Mouse (Mus musculus) midbrain, embryonic 14.5 days (tissue): Measurements from ENCODE around the gene Apoc4. TPM values are rescaled to one million over a fixed set of nuclear protein-coding genes. Genes with fewer than 3 reads are reported as not detected.

Experiments used
- ATAC-seq: fragments of 200-750 bp; cut with Nextera tagmentation; 2 replicates; pipeline ENCODE4 v1.8.0; 2017; ENCODE audit warnings: moderate number of reproducible peaks, moderate library complexity; ENCODE audit not compliant: low FRiP score, low TSS enrichment
- DNase-seq: peaks from one replicate; pipeline ENCODE4 v3.0.0-alpha.2; 2015
- H3K27ac ChIP-seq: fragments of 300-500 bp; sonication (generic); replicated peaks from 2 replicates; pipeline ENCODE4 v1.5.1; 2014; ENCODE audit warnings: mild to moderate bottlenecking, low read depth, low read length, moderate library complexity
- H3K27me3 ChIP-seq: fragments of 300-500 bp; sonication (generic); 2 replicates; pipeline ENCODE4 v1.6.1; 2014; ENCODE audit warnings: low read length, control low read depth, mixed read lengths; ENCODE audit not compliant: control insufficient read depth, insufficient read depth
- H3K36me3 ChIP-seq: fragments of 300-500 bp; sonication (generic); 2 replicates; pipeline ENCODE4 v1.6.1; 2014; ENCODE audit warnings: low read length, control low read depth; ENCODE audit not compliant: control insufficient read depth, insufficient read depth
- H3K4me1 ChIP-seq: fragments of 300-500 bp; sonication (generic); 2 replicates; pipeline ENCODE4 v1.6.1; 2014; ENCODE audit warnings: mild to moderate bottlenecking, antibody characterized with exemption, low read length, control low read depth; ENCODE audit not compliant: control insufficient read depth, insufficient read depth
- H3K4me2 ChIP-seq: fragments of 300-500 bp; sonication (generic); 2 replicates; pipeline ENCODE4 v1.6.1; 2014; ENCODE audit warnings: mild to moderate bottlenecking, low read length, moderate library complexity
- H3K4me3 ChIP-seq: fragments of 300-500 bp; sonication (generic); replicated peaks from 2 replicates; pipeline ENCODE4 v1.5.1; 2014; ENCODE audit warnings: low read depth, low read length
- H3K9ac ChIP-seq: fragments of 300-500 bp; sonication (generic); replicated peaks from 2 replicates; pipeline ENCODE4 v1.6.1; 2014; ENCODE audit warnings: mild to moderate bottlenecking, low read length, moderate library complexity
- H3K9me3 ChIP-seq: fragments of 300-500 bp; sonication (generic); 2 replicates; pipeline ENCODE4 v1.6.1; 2016; ENCODE audit warnings: low read length, control low read depth, mixed read lengths; ENCODE audit not compliant: control insufficient read depth
- WGBS: fragments of 180-500 bp; shearing (Covaris S2); extraction: QIAGEN DNeasy Blood & Tissue Kit; methylation state at CpG from one replicate; pipeline ENCODE4 v1.1.7; 2014; 5-methylcytosine and 5-hydroxymethylcytosine counted together
- polyA plus RNA-seq: library from polyadenylated mRNA; unstranded; fragments of >200 nt; fragmentation: Nextera tagmentation; extraction: Ambion mirVana; gene quantifications from 2 replicates; pipeline ENCODE4 v1.2.1, GENCODE M21; 2014

Gene Apoc4
- polyA plus RNA-seq, 1 experiment from 2014 or later, result not detected

DNA sequence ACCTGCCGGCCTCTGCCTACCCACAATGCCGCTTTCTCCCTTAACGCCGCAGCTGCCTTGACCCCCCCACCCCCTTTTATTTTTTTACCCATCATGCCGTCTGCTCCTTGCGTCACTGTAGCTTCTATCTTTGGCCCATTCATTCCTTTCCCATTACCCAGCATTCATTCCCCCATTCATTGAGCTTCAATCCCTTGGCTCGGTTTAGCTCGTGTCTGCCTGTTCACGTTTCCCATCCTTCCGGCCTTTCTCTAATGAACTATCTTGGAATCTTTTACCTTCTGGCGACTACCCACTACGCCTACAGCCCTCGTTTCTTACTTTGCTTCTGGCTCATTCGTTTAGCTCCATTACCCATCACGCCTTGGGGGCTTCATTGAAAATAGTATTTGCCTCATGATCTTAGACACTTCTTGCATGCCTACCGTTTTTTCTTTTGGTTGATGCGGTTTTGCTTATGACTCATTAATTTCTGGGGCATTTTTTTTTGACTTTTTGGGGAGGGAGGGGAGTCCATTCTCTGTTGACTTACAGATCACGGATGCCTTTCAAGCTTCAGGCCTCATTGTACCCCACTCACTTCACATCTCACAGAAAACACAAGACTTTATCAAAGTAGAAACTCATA is 34.9 kb upstream of the Apoc4 start:
- H3K36me3 ChIP-seq, result peaks cover 20% of the 10 kb centered on the region
- H3K27me3 ChIP-seq, result no peaks in the 10 kb centered on the region
- H3K9me3 ChIP-seq, result peaks cover 5% of the 10 kb centered on the region; the same call in 1 of the 2 replicates
- peak overlapping the region; percentile 40 for H3K4me3 ChIP-seq
- WGBS, result 6% methylated on average over 18 of the region's 18 CpGs
- ATAC-seq (no peak), DNase-seq (no peak)
- H3K9ac ChIP-seq, result peak overlapping the region; percentile 46; the same call in 1 of the 2 replicates
- H3K4me2 ChIP-seq, result peak overlapping the region; percentile 67
- peaks cover 15% of the 10 kb centered on the region for H3K4me1 ChIP-seq
- H3K27ac ChIP-seq, result peak overlapping the region; percentile 91

DNA sequence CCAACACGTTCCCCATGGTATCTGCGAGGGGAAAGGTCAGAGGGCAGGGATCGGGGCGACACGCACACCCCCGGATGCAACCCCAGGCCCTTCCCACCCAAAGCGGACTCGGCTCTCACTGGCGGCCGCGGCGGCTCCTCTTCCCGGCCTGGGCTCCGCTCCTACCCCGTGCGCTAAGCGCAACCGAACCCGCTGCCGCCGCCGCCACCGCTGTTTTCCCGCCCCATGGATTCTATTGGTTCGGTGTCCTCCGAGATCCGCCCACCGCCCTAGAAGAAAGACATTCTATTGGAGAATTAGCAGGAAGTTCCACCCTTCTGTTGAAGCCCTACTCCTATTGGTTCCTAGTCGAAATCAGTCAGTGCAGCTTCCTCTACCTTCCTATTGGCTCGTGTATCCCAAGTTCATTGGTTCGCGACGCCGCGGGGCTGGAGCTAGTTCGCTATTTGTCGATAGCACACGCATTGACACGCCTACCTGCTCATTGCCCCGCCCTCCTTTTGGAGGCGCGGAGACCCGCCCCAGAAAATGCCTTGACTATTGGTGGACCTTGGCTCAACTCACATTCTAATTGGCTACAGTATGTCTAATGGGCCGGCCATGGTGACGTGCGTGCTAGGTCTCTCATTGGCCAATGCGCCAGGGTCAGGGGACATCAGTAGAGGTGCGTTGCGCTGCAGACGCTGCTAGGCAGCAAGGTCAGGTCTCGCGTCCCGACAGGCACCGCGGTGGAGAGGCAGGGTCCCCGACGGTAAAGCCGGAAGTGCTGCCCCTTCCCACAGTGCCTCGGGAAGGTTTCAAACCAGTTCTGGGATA is 34.2 kb upstream of the Apoc4 start, which contains the start of gene Tomm40:
Gene Tomm40 (minus strand): TSS at position 200 of the 816 bp plus-strand sequence.
- H3K36me3 ChIP-seq, result peaks cover 26% of the 10 kb centered on the region
- DNase-seq (peak; percentile 100), ATAC-seq (peak; percentile 98)
- H3K27me3 ChIP-seq, result no peaks in the 10 kb centered on the region
- peaks cover 15% of the 10 kb centered on the region for H3K4me1 ChIP-seq
- under 1% methylated on average over 58 of the region's 59 CpGs for WGBS
- H3K27ac ChIP-seq, result peak within 1 kb of the TSS; percentile 91
- H3K4me3 ChIP-seq, result peak within 1 kb of the TSS; percentile 96
- no peaks in the 10 kb centered on the region for H3K9me3 ChIP-seq
- peak within 1 kb of the TSS; percentile 92 for H3K9ac ChIP-seq
- peak within 1 kb of the TSS; percentile 98 for H3K4me2 ChIP-seq

DNA sequence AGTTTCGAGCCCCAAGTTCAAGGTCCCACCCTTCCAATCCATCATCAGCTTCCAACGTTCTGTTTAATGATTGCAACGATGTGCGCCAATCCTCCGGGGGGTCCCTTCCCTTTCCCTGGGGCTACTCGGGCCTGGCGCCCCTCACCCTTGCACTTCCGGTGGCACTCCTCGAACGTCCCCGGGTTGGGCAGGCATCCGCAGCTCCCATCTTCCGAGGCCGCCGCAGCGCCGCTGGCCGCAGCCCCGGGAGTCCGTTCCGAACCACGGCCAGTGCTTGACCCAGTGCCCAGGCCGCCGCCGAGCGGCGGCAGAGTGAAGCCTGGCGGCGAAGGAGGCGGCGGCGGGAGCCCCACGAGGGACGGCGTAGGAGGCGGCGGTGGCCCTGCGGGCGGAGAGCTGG is 33.6 kb upstream of the Apoc4 start:
- H3K9ac ChIP-seq, result peak overlapping the region; percentile 92
- DNase-seq, result no peak
- H3K36me3 ChIP-seq, result peaks cover 30% of the 10 kb centered on the region
- no peak for ATAC-seq
- H3K27ac ChIP-seq, result peak overlapping the region; percentile 72
- no peaks in the 10 kb centered on the region for H3K27me3 ChIP-seq
- no peaks in the 10 kb centered on the region for H3K9me3 ChIP-seq
- peaks cover 15% of the 10 kb centered on the region for H3K4me1 ChIP-seq
- H3K4me3 ChIP-seq, result peak overlapping the region; percentile 96
- under 1% methylated on average over 39 of the region's 39 CpGs for WGBS
- H3K4me2 ChIP-seq, result peak overlapping the region; percentile 98

DNA sequence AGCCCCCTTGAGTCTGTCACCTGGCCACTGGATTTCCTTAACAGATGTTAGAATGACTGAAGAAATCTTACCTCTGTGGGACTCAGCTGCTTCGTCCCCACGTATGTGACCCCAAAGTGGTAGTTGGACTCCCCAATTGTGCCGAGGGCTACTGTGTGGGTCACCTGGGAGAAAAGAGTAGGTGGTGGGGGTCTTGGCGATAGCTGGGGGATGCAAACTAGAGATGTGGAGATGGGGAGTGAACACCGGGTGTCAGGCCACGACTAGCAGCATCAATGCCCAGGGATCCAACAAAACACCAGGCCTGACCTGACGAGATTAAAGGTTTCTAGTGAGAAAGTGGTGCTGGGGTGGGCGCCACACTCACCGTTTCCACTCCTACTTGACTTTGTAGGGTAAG is 32.3 kb upstream of the Apoc4 start:
- H3K9me3 ChIP-seq, result no peaks in the 10 kb centered on the region
- H3K4me1 ChIP-seq, result peaks cover 15% of the 10 kb centered on the region
- H3K4me3 ChIP-seq, result no peak overlapping the region
- no peak overlapping the region for H3K4me2 ChIP-seq
- H3K27me3 ChIP-seq, result no peaks in the 10 kb centered on the region
- no peak overlapping the region for H3K27ac ChIP-seq
- ATAC-seq, result no peak
- no peak overlapping the region for H3K9ac ChIP-seq
- 87% methylated on average over 9 of the region's 9 CpGs for WGBS
- H3K36me3 ChIP-seq, result peaks cover 42% of the 10 kb centered on the region
- no peak for DNase-seq

DNA sequence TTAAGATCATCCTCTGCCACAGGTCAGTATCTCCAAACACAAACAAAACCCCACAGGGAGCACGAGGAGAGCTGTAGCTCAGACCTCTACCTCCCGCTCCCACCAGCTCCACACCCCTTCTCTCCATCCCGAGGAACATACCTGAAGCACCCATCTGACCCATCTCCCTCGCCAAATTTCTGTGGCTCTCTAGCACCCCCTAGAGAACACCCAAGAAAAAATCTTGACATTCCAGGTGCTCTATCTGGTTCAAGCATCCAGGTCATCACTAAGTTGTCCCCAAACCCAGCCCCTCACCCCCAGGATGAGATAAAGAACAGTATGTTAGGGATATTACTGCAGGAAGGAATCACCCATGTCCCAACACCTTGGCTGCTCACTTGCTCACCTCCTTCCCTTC is 31.9 kb upstream of the Apoc4 start:
- WGBS, result 55% methylated on average over 4 of the region's 4 CpGs
- peaks cover 43% of the 10 kb centered on the region for H3K36me3 ChIP-seq

DNA sequence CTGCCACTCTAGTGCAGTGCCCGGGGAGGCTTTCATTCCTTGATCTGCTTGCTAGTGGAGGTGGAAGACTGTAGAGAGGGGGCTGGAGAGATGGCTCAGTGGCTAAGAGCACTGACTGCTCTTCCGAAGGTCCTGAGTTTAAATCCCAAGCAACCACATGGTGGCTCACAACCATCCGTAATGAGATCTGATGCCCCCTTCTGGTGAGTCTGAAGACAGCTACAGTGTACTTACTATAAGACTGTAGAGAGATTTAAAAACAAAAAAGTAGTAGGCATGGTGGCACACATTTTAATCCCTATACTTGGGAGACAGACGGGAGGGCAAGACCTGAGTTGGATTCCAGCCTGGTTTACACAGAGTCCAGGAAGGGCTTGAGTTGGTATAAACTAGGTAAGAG is 31.1 kb upstream of the Apoc4 start:
- Histone ChIP-seq H3K9ac (no peak overlapping the region), H3K4me1 (peaks cover 15% of the 10 kb centered on the region), H3K27me3 (no peaks in the 10 kb centered on the region), H3K4me2 (no peak overlapping the region), H3K27ac (no peak overlapping the region), H3K4me3 (no peak overlapping the region), H3K9me3 (no peaks in the 10 kb centered on the region), H3K36me3 (peaks cover 49% of the 10 kb centered on the region)
- DNase-seq (peak; percentile 33), ATAC-seq (no peak)
- 75% methylated on average over 4 of the region's 4 CpGs for WGBS

More for the DNA sequence above, 31.9 kb upstream of the Apoc4 start:
- no peaks in the 10 kb centered on the region for H3K9me3 ChIP-seq
- no peak overlapping the region for H3K9ac ChIP-seq
- no peaks in the 10 kb centered on the region for H3K27me3 ChIP-seq
- peaks cover 15% of the 10 kb centered on the region for H3K4me1 ChIP-seq
- no peak overlapping the region for H3K4me2 ChIP-seq
- DNase-seq (peak; percentile 24), ATAC-seq (no peak)
- H3K27ac ChIP-seq, result no peak overlapping the region
- H3K4me3 ChIP-seq, result no peak overlapping the region

DNA sequence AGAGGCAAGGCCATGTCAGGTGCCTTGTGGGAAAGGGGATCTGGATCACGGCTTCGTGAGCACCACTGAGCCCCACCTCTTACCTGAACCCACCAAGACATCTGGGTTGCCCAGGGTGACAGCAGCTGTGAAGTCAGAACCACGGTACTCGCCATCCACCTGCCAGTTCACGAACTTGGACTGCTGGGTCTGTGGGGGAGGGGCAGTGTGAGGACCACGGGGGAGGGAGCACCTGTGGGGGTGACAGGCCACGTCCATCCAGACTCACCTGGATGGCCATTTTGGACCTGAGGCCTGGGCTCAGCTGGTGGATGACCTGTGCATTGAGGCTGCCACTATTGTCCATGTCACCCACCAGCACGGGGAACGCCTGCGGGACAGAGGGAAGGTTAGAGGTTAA is 29.4 kb upstream of the Apoc4 start:
- Histone ChIP-seq H3K36me3 (peaks cover 56% of the 10 kb centered on the region), H3K4me1 (peaks cover 9% of the 10 kb centered on the region), H3K4me2 (no peak overlapping the region), H3K4me3 (no peak overlapping the region), H3K9ac (no peak overlapping the region), H3K27ac (no peak overlapping the region), H3K9me3 (no peaks in the 10 kb centered on the region), H3K27me3 (no peaks in the 10 kb centered on the region)
- 92% methylated on average over 10 of the region's 10 CpGs for WGBS
- DNase-seq (no peak), ATAC-seq (no peak)

DNA sequence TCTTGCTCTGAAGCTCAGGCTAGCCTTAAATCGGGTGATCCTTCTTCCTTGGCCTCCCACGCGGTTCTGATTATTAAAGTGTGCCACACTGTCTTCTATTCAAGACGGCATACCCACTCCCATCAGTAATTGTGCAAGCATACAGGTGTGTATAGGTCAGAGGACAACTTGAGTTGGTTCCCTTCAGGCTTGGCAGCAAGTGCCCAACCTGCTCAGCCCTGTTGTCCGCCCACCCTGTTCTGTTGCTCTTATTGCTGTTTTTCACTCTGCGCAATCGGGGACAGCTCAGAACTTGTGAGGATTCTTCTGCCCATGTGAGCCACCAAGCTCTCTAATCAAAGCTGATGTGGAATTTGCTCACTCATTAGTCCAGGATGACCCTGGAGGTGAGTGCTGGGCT is 24.0 kb upstream of the Apoc4 start:
- DNase-seq, result no peak
- Histone ChIP-seq H3K36me3 (peaks cover 51% of the 10 kb centered on the region), H3K4me3 (no peak overlapping the region), H3K9ac (no peak overlapping the region), H3K27ac (no peak overlapping the region), H3K4me1 (no peaks in the 10 kb centered on the region), H3K9me3 (no peaks in the 10 kb centered on the region), H3K27me3 (no peaks in the 10 kb centered on the region), H3K4me2 (no peak overlapping the region)
- 97% methylated on average over 7 of the region's 7 CpGs for WGBS
- no peak for ATAC-seq
